Mouse (Mus musculus) neural tube, embryonic 11.5 days (tissue): ENCODE measurements around the gene Sdc4. TPM values are rescaled to one million over a fixed set of nuclear protein-coding genes. Genes with fewer than 3 reads are reported as not detected.
A peak's percentile ranks its signal among the peaks of the same experiment; 100 is the strongest.

ENCODE experiments used
- ATAC-seq: fragments of 200-750 bp; cut with Nextera tagmentation; 2 replicates; pipeline ENCODE4 v1.8.0; 2017; ENCODE audit warnings: moderate number of reproducible peaks, mild to moderate bottlenecking, moderate TSS enrichment, moderate library complexity; ENCODE audit not compliant: insufficient read depth, low FRiP score, low TSS enrichment
- DNase-seq: peaks from one replicate; pipeline ENCODE4 v3.0.0-alpha.2; 2015; ENCODE audit warnings: low spot score
- H3K27ac ChIP-seq: fragments of 300-500 bp; sonication (generic); 2 replicates; pipeline ENCODE4 v1.5.1; 2014; ENCODE audit warnings: low read depth, mild to moderate bottlenecking, low read length
- H3K27me3 ChIP-seq: fragments of 300-500 bp; sonication (generic); 2 replicates; pipeline ENCODE4 v1.6.1; 2014; ENCODE audit warnings: mild to moderate bottlenecking, low read length, mixed read lengths; ENCODE audit not compliant: control insufficient read depth, insufficient read depth
- H3K36me3 ChIP-seq: fragments of 300-500 bp; sonication (generic); 2 replicates; pipeline ENCODE4 v1.6.1; 2014; ENCODE audit warnings: mild to moderate bottlenecking, low read length, moderate library complexity, mixed read lengths; ENCODE audit not compliant: control insufficient read depth, insufficient read depth
- H3K4me1 ChIP-seq: fragments of 300-500 bp; sonication (generic); 2 replicates; pipeline ENCODE4 v1.6.1; 2014; ENCODE audit warnings: low read length, mixed read lengths; ENCODE audit not compliant: control insufficient read depth, insufficient read depth
- H3K4me2 ChIP-seq: fragments of 300-500 bp; sonication (generic); 2 replicates; pipeline ENCODE4 v1.6.1; 2014; ENCODE audit warnings: low read depth, mild to moderate bottlenecking, moderate library complexity
- H3K4me3 ChIP-seq: fragments of 300-500 bp; sonication (generic); 2 replicates; pipeline ENCODE4 v1.5.1; 2014; ENCODE audit warnings: low read depth, low read length
- H3K9ac ChIP-seq: fragments of 300-500 bp; sonication (generic); 2 replicates; pipeline ENCODE4 v1.6.1; 2014; ENCODE audit warnings: mild to moderate bottlenecking, low read length
- H3K9me3 ChIP-seq: fragments of 300-500 bp; sonication (generic); 2 replicates; pipeline ENCODE4 v1.6.1; 2016; ENCODE audit warnings: low read length; ENCODE audit not compliant: control insufficient read depth
- WGBS: fragments of 180-500 bp; shearing (Covaris S2); extraction: QIAGEN DNeasy Blood & Tissue Kit; methylation state at CpG from one replicate; pipeline ENCODE4 v1.1.7; 2014; 5-methylcytosine and 5-hydroxymethylcytosine counted together
- polyA plus RNA-seq: library from polyadenylated mRNA; unstranded; fragments of >200 nt; fragmentation: Nextera tagmentation; extraction: Ambion mirVana; gene quantifications from 2 replicates; pipeline ENCODE4 v1.2.1, GENCODE M21; 2014

Gene Sdc4
- polyA plus RNA-seq, 1 experiment from 2014 or later = 11.5 TPM

GRCm38 (mm10) chr2:164421306-164421705 is 22.4 kb downstream of the Sdc4 start:
- DNase-seq = no peak
- no peaks in the 10 kb centered on the region for H3K4me1 ChIP-seq

DNA sequence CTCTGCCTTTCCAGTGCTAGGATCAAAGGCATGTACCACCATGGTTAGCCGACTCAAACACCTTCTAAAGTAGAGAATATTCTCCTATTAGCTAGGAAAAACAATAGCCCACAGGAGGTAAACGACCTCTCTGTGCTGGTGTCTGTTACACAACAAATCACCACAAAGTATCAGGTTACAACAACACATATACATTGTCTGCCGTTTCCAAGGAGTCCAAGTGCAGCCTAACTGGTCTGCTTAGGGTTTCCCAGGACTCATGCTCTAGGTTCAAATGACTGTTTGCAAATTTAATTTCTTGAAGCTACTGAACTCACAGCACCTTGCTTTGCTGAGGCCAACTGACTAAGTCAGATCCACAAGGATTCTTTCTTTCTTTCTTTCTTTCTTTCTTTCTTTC is 24.2 kb downstream of the Sdc4 start:
- Histone ChIP-seq H3K36me3 (no peaks in the 10 kb centered on the region), H3K4me1 (no peaks in the 10 kb centered on the region), H3K9me3 (no peaks in the 10 kb centered on the region), H3K4me3 (no peak overlapping the region), H3K9ac (no peak overlapping the region), H3K4me2 (no peak overlapping the region), H3K27me3 (no peaks in the 10 kb centered on the region), H3K27ac (no peak overlapping the region)
- DNase-seq (no peak), ATAC-seq (no peak)
- 1% methylated on average over 3 of the region's 3 CpGs for WGBS

More at GRCm38 (mm10) chr2:164421306-164421705, 22.4 kb downstream of the Sdc4 start:
- Histone ChIP-seq H3K36me3 (no peaks in the 10 kb centered on the region), H3K27me3 (no peaks in the 10 kb centered on the region), H3K4me2 (no peak overlapping the region), H3K9ac (no peak overlapping the region), H3K4me3 (no peak overlapping the region), H3K27ac (no peak overlapping the region), H3K9me3 (no peaks in the 10 kb centered on the region)
- WGBS = 89% methylated on average over 7 of the region's 7 CpGs
- ATAC-seq = no peak

- WGBS = 36% methylated on average over 3 of the region's 3 CpGs
- Histone ChIP-seq H3K4me3 (no peak overlapping the region), H3K9ac (no peak overlapping the region), H3K27me3 (0 out of 2 replicates have a peak, but pooled peaks cover 2% of the 10 kb centered on the region), H3K36me3 (no peaks in the 10 kb centered on the region), H3K9me3 (no peaks in the 10 kb centered on the region), H3K4me1 (no peaks in the 10 kb centered on the region), H3K27ac (no peak overlapping the region), H3K4me2 (no peak overlapping the region)
- no peak for ATAC-seq
- DNase-seq = no peak
These were observed 25.3 kb downstream of the Sdc4 start for GRCm38 (mm10) chr2:164418308-164418875.

DNA sequence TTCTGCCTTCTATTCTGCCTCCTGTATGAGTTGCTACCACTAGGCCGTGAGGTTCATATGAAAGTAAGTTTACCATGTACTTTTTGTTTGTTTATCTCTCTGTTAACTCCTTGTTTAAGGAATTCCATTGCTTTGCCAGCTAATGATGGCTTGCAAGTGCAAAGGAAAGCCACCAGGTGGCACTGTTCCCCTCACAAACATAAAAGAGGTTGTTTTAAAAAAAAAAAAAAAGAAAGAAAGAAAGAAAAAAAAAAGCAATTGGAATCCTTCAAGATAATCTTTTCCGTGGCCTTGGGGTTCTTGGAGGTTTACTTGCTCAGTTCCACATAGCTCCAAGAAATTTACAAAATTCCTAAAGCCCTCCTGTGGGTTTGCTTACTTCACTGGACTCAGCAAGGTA is 26.5 kb downstream of the Sdc4 start:
- Histone ChIP-seq H3K36me3 (no peaks in the 10 kb centered on the region), H3K4me3 (no peak overlapping the region), H3K27me3 (0 out of 2 replicates have a peak, but pooled peaks cover 2% of the 10 kb centered on the region), H3K9ac (no peak overlapping the region), H3K4me2 (no peak overlapping the region), H3K27ac (no peak overlapping the region), H3K4me1 (no peaks in the 10 kb centered on the region), H3K9me3 (no peaks in the 10 kb centered on the region)
- ATAC-seq (no peak), DNase-seq (peak; percentile 32)
- WGBS = 3% methylated on average over 2 of the region's 2 CpGs

DNA sequence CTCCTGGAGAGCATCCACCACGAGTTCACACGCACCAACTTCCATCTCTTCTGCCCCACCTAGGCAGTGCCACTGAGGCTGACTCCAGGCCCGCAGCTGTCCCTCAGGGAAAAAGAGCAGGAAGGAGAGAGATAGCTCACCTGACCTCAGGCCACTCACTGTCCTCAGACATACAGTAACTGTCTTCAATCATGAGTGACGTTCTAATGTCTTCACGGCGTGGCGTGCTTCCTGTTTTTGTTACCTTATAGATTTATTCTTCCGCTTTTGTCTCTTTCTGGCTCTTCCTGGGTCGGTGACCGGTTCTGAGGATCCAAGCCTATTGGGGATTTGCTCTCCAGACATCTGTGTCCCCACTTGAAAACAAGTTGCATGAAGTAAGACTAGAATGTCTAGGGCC is 29.1 kb downstream of the Sdc4 start:
- DNase-seq = no peak

DNA sequence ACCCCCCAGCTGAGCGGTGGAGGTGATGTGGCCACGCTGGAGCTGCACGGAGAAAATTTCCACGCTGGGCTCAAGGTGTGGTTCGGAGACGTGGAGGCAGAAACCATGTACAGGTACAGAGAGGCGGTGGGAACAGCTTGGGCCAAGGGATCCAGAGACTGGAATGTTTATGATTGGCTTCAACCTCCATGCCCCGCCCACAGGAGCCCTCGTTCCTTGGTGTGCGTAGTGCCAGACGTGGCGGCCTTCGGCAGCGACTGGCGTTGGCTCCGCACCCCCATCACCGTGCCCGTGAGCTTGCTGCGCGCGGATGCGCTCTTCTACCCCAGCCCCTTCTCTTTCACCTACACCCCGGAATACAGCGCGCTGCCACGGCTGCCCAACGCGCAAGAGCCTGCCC is 29.5 kb downstream of the Sdc4 start:
- Histone ChIP-seq H3K9me3 (no peaks in the 10 kb centered on the region), H3K27ac (no peak overlapping the region), H3K4me2 (peak overlapping the region; percentile 21; the same call in 1 of the 2 replicates), H3K9ac (no peak overlapping the region), H3K27me3 (peaks cover 2% of the 10 kb centered on the region; the same call in 1 of the 2 replicates), H3K4me1 (no peaks in the 10 kb centered on the region), H3K4me3 (no peak overlapping the region), H3K36me3 (no peaks in the 10 kb centered on the region)
- DNase-seq (no peak), ATAC-seq (no peak)
- 18% methylated on average over 28 of the region's 28 CpGs for WGBS

More for the DNA sequence above, 29.1 kb downstream of the Sdc4 start:
- 0 out of 2 replicates have a peak, but pooled peaks cover 2% of the 10 kb centered on the region for H3K27me3 ChIP-seq
- no peak overlapping the region for H3K27ac ChIP-seq
- no peaks in the 10 kb centered on the region for H3K4me1 ChIP-seq
- no peak overlapping the region for H3K9ac ChIP-seq
- H3K9me3 ChIP-seq = no peaks in the 10 kb centered on the region
- no peak for ATAC-seq
- no peak overlapping the region for H3K4me3 ChIP-seq
- WGBS = 74% methylated on average over 10 of the region's 10 CpGs
- peak overlapping the region; percentile 21; the same call in 1 of the 2 replicates for H3K4me2 ChIP-seq
- no peaks in the 10 kb centered on the region for H3K36me3 ChIP-seq

GRCm38 (mm10) chr2:164407708-164408107 is 36.0 kb downstream of the Sdc4 start:
- DNase-seq (peak; percentile 87), ATAC-seq (no peak)
- Histone ChIP-seq H3K4me2 (no peak overlapping the region), H3K27me3 (peaks cover 62% of the 10 kb centered on the region), H3K4me3 (no peak overlapping the region), H3K27ac (no peak overlapping the region), H3K36me3 (no peaks in the 10 kb centered on the region), H3K4me1 (peaks cover 5% of the 10 kb centered on the region; the same call in 1 of the 2 replicates), H3K9ac (no peak overlapping the region), H3K9me3 (no peaks in the 10 kb centered on the region)
- 2% methylated on average over 22 of the region's 22 CpGs for WGBS

DNA sequence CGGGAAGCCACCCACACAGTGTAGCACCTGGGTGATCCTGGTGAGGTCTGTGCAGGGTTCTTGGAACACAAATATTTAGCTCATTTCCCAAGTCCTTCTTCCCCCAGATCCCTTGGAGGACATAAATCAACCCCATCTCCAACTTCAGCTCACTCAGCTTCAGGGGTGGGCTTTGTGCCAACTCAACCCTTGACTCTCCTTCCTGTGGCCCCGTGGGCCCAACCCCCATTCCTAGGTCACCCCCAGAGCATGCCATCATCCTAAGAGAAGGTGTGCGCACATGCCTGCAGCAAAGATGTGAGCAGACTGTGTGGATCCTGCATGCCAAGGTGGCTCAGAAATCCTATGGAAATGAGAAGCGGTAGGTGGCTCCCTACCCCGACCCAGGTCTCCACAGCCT is 38.2 kb downstream of the Sdc4 start:
- peaks cover 83% of the 10 kb centered on the region for H3K27me3 ChIP-seq
- DNase-seq = no peak
- no peak overlapping the region for H3K4me2 ChIP-seq
- peaks cover 5% of the 10 kb centered on the region; the same call in 1 of the 2 replicates for H3K4me1 ChIP-seq
- no peak overlapping the region for H3K4me3 ChIP-seq
- no peaks in the 10 kb centered on the region for H3K9me3 ChIP-seq
- 41% methylated on average over 5 of the region's 5 CpGs for whole genome bisulfite sequencing
- H3K27ac ChIP-seq = no peak overlapping the region
- no peak overlapping the region for H3K9ac ChIP-seq
- no peaks in the 10 kb centered on the region for H3K36me3 ChIP-seq
- ATAC-seq = no peak

GRCm38 (mm10) chr2:164405060-164405459 is 38.6 kb downstream of the Sdc4 start, which contains the start of gene Matn4:
TSS of gene Matn4 (minus strand) at chr2:164405160.
- WGBS = 5% methylated on average over 9 of the region's 9 CpGs
- Histone ChIP-seq H3K4me3 (peak within 1 kb of the TSS; percentile 19), H3K27ac (no peak within 1 kb of the TSS), H3K9me3 (no peaks in the 10 kb centered on the region), H3K4me2 (peak within 1 kb of the TSS; percentile 36), H3K4me1 (peaks cover 5% of the 10 kb centered on the region; the same call in 1 of the 2 replicates), H3K27me3 (peaks cover 87% of the 10 kb centered on the region), H3K9ac (no peak within 1 kb of the TSS; the same call in 1 of the 2 replicates), H3K36me3 (no peaks in the 10 kb centered on the region)
- no peak for ATAC-seq
- no peak for DNase-seq
